Mouse (Mus musculus): ENCODE data around the gene Bcl9l.
"Not testable (repeated sequence)": the region's sequence is repeated elsewhere in the genome, so short reads cannot be mapped to it uniquely, and the experiment has no call there.

Bcl9l gene

DNA sequence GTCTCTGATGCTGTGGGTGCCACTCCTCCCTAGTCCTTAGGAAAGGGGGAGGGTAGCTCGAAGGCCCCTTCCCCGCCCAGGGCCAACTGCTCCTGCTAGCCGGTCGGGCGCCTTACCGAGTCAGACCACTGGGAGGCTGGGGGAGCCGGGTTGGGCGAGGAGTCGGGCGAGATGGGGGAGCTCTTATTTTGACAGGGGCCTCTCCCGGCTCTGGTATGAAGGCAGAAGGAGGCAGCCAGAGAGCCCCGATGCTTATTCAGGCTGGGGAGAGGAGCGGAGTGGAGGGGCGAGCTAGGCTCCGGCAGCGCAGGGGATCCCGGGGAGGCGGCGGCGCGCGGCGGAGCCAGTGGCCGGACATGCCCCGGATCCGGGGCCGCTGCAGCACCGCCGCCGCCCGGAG is at the start of gene Bcl9l:
Bcl9l (plus strand) TSS at position 274 of the 400 bp plus-strand sequence.
- peak; percentile 61 for DNase-seq (ENCODE audit: low spot score)

DNA sequence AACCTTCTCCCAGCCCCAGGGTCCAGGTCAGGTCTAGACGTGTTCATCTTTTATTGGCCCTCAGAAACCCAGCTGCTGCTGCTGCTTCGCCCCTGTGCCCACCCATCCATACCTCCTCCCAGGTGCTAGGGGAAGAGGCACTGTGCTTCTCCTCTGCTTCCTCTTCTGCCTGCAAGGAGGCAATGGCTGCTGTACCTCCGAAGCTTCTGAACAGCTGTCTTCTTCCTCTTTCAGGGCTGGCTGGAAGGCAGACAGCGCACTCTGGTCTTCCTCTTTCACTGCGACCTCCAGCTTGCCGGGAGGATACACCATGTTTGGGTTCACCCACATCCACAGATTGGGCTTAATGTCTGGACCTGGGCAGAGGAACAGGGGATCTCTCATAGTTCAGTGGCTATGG is 46.9 kb upstream of the Bcl9l start:
- DNase-seq (ENCODE audit: low spot score): no peak

DNA sequence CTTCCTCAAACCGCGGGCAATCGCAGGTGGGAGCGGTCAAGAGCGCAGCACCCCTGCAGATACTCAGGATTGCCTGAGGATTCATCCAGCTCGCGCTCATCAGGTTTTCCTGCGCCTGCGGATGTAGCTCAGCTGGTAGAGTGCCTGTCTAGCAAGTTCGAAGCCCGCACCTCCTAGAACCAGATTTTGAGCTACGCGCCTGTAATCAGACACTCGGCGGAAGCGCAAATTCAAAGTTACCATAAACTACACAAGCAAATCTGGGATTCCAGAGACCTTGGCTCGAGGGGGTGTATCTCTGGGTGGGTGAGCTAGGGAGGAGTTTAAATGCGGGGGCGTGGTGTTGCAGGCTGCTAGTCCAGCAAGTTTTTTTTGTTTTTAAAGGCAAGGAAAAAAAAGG is 41.7 kb upstream of the Bcl9l start, which contains the start of gene Foxr1:
Foxr1 (minus strand) TSS at position 176 of the 400 bp plus-strand sequence.
- DNase-seq (ENCODE audit: low spot score): no peak

- DNase-seq (ENCODE audit: low spot score): not testable (repeated sequence)
These were observed 38.1 kb upstream of the Bcl9l start for GRCm38 (mm10) chr9:44444402-44445025.

DNA sequence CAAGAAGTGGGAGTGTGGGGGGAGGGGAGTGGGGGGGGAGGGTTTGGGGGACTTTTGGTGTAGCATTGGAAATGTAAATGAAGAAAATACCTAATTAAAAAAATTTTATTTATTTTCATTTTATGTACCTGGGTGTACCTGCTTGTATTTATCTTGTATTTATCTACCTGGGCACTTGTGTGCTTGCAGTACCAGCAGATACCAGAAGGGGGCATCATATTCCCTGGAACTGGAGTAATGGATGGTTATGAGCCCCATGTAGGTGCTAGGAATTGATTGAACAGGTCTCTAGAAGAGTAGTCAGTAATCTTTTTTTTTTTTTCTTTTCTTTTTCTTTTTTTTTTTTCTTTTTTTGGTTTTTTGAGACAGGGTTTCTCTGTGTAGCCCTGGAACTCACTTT is 32.2 kb upstream of the Bcl9l start:
- DNase-seq (ENCODE audit: low spot score): no peak

- peak; percentile 62 for DNase-seq (ENCODE audit: low spot score)
These were observed 28.3 kb upstream of the Bcl9l start for GRCm38 (mm10) chr9:44454132-44454890.

GRCm38 (mm10) chr9:44454891-44455220 is 27.8 kb upstream of the Bcl9l start, which contains the start of gene Upk2:
Gene Upk2, minus strand, starts transcription at chr9:44454976.
- DNase-seq (ENCODE audit: low spot score): no peak

DNA sequence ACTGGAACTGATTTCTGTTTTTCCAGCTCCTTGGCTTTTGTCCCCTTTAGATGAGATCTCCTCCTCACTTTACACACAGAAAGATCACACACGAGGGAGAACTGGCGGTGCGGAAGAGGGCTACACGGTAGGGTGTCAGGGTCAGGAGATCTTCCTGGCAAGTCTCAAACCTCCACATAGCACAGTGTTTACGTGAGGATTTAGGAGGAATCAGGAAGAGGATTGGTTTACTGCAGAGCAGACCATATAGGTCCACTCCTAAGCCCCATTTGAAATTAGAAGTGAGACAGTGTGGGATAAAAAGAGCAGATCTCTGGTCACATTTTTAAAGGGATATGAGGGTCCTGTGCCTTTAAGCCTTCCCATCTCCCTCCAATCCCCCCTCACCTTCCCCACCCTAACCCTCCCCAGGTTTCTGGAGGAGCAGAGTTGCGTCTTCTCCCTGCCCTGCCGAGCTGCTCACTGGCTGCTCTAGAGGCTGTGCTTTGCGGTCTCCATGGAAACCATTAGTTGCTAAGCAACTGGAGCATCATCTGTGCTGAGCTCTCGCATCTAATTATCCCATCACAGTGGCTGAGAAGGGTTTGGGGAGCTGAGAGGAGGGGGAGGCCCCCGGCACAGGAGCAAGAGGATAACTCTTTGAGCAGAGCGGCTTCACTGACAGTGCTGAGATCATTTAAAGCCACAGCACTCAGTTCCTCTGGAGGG is 25.4 kb upstream of the Bcl9l start:
- DNase-seq (ENCODE audit: low spot score): no peak

DNA sequence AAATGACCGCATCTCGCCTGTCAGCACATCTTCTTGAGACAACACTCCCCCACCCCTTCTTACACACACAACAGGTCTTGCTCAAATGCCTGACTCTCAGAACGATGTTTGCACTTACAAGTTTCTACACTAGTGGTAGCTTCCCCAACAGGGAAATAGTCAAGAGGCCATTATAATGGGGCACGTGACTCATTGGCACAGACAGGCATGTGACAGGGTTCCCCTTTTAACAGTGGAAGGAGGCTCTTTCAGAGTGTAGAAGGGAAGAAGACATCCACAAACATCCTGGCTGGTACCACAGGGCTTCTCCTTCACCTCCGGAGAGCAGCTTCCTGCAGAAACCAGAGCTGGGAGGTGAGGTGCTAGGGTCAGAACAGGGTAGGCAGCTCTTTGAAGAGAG is 20.7 kb upstream of the Bcl9l start:
- no peak for DNase-seq (ENCODE audit: low spot score)

DNA sequence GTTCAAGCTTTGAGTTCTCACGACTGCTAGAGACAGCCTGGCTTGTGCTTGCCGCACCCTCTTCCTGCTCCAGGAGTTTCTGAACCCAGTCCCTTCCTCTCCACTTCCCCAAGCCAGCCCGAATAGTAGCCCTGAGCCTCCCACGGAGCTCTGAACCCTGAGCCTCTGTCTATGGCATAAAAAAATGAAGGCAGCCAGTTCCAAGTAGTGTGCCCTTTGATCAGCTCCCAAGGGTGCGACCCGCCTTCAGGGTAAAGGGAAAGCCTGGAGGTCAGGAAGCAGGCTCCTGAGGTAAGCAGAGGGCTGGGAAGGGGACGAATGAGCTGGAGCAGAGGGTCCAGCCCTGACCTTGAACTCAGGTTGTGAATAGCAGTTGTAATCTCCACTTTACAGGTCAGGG is 14.4 kb upstream of the Bcl9l start:
- DNase-seq (ENCODE audit: low spot score): no peak

DNA sequence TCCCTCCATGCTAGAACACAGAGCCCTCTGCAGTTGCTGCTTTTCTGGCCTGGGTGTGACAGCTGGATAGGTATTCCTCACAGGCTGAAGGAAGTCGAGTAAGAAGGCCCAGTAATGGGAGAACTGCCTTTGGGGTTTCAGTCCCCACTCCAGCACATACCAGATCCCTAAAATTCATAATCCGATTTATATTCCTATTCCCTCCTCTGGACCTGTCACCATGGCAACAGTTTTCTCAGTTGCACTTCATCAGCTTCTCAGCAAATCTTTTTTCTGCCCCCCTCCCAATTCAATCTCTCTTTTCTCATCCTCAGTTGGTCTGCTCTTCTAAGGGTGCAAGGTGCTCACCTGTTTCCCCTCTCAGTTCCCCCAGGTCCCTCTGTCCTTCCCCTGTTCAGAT is 13.8 kb upstream of the Bcl9l start:
- DNase-seq (ENCODE audit: low spot score): no peak

DNA sequence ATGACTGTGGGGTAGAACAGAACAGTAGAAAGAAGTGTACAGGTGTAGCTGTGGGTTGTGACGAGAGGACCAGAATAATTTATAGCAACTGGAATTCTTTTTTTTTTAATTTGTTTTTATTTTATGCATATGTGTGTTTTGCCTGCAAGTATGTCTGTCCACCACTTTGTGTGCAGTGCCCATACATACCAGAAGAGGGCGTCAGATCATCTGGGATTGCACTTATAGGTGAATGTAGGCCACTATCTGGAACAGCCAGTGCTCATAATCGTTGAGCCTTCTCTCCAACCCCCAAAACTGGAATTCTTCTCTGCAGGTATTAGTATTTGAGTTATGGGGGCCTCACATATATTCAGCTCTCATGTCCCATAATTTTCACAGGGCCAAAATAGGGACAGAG is 9.4 kb upstream of the Bcl9l start:
- no peak for DNase-seq (ENCODE audit: low spot score)

DNA sequence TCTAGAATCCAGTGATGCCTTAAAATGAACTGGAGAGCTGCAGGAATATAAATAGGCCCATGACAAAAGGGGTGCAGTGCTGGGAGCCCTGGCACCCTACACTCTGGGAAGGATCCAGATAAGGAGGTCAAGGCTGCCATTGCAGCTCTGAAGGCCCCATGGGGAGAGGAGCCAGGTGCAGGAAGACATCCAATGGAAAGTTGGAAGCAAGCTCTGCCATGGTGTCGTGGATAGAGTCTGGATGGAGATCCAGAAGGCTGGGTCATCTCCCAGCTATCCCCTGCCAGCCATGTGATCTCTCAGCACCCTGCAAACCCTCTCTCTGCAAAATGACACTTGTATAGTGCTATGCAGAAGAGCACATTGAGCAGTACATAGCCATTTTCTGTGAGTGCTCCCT is 8.3 kb upstream of the Bcl9l start:
- no peak for DNase-seq (ENCODE audit: low spot score)

- no peak for DNase-seq (ENCODE audit: low spot score)
These were observed 6.7 kb upstream of the Bcl9l start for GRCm38 (mm10) chr9:44475936-44476335.

- no peak for DNase-seq (ENCODE audit: low spot score)
These were observed 5.0 kb upstream of the Bcl9l start for GRCm38 (mm10) chr9:44477339-44478228.

GRCm38 (mm10) chr9:44478229-44478921 is 4.2 kb upstream of the Bcl9l start:
- DNase-seq (ENCODE audit: low spot score): no peak

DNA sequence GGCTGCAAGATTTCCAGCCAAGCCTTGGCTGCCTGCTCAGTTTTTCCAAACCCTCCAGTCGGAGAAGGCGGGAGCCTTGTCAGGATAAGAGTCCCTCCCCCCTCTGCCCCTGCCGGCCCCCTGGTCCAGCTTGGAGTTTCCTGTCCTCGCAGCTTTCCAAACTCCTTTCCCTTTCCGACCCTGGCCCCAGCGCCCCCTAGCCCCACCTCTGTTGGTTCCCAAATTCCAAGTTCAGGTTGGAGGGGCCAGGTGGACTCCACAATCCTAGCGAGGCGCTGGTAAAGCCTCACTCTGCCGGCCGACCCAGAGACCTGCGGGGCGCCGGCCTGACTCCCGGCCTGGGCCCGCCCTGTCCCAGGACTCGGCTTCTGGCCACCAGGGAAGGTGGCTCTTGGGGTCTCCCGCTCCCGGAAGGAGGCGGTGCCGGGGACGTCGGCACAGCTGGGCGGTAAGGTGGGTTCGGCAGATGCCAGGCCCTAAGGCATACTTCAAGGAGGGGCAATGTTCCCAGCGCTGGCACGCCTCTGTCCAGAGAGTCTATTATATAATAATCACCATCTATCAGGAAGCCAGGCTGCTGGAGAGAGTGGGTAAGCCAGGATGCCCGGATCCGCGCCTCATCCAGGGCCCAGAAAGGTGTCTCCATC is 3.5 kb upstream of the Bcl9l start:
- no peak for DNase-seq (ENCODE audit: low spot score)

DNA sequence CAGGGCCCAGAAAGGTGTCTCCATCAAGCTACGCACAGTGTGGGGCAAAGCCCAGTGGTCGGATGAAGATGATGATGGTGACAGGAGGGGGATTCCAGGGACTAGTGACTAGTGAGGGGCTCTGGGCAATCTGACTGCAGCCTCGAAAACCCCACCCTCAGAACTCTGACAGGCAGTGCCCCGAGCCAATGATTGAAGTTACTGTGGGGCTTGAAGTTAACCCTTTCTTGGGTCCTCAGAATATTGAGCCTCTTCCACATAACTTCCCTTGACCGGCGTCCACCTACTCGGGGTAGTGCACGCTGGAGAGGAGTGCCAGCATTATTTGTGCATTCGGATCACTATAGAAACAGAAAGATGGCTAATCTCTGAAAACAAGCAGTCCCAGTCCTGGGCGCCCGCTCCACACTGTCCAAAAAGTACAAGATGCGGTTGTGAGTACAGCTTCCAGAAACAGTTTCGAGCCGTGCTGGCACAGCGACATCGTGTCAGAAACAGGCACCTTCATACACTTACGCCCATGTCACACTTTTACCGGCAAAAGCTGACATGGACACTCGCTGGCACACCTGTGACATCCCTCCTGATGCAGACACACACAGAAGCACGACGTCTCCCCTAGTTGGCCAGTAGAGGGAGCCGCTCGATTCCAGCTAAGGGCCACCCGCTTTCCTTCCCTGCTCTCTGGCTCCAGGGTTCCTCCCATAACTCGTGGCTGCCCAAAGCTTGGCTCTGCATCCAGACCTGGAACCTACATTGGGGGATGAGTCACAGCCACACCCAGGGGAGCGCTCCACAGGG is 2.8 kb upstream of the Bcl9l start:
- no peak for DNase-seq (ENCODE audit: low spot score)

GRCm38 (mm10) chr9:44482112-44482511 is 513 bp upstream of the Bcl9l start:
- no peak for DNase-seq (ENCODE audit: low spot score)

DNA sequence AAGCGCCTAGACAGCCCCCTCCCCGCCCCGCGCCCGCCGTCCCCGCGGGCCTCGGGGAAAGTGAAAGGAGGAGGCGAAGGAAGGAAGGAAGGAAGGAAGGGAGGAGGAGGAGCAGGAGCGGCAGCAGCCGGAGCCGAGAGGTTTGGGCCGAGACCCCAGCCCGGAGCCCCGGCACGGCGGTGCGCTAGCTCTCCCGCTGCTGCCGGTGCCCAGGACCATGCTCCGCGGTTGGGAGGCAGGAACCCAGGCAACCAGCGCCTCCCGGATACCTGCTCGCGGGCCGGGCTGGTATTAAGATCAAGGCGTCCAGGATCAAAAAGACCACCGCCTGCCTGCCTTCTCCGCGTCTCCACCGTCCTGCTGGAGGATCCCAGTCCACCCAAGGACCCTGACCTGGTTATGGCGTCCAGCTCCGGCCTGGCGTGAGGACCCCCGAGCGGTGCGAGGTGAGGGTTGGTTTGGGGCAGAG is 450 bp downstream of the Bcl9l start:
- no peak for DNase-seq (ENCODE audit: low spot score)
